Mouse (Mus musculus): ENCODE measurements at regions not wholly inside any gene's neighbourhood (a gene's known extent, or its start where the extent isn't known, plus 50 kb on each side); places are given as distances from the start of the nearest gene placed in this dataset.

GRCm38 (mm10) chr13:51899319-51900042, 53.0 kb downstream of the Gadd45g start:
- in situ Hi-C loops (cut with MboI, MseI): no loop called here

DNA sequence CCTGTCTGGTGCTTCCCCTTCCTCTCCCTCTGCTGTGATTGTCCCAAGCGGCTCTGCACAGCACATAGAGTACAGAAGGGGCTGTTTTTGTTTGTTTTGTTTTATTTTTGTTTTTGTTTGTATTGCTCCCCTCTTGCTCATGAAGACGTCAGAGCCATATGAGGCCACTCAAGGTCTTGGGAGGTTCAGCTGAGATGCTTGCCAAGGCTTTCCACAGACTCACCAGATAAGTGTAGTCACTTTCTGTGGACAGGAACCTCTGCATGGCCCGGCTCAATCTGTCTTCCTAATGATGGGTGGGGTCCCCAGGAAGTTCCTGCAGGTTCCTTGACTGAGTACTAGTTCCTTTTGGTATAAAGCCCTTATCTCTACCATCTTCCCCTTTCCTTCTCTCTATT, 53.6 kb downstream of the Gadd45g start:
- in situ Hi-C loops (cut with MboI, MseI): no loop called here

- in situ Hi-C loops (cut with MboI, MseI): no loop called here
Measured at GRCm38 (mm10) chr13:51902482-51903285, 56.2 kb downstream of the Gadd45g start.

DNA sequence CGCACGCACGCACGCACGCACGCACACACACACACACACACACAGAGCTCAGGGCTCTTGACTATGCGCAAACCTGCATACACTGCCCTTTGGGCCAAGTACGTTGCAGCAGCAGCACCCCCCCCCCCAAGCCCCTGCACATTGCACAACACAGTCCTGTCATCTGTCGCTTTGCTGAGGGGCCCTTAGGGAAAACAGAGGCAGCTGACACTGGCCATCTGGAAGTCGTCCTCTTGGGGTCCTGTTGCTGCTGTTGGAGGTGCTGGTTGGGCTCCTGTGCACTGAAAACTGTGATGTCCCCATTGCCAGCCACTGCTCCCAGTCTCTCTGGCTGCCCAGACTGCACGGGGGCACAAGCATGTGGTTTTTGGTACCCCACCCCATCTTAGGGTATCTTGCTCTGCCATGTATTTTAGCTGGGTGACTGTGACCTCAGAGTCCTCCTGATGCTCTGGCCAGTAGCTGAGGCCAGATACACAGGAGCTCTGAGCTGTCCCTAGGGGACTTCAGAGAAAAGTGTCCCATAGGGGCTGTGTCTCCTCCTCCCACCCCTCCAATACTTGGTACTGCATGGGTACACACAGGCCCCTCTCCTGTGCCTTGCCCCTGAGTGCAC, 57.0 kb downstream of the Gadd45g start:
- in situ Hi-C loops (cut with MboI, MseI): no loop called here

DNA sequence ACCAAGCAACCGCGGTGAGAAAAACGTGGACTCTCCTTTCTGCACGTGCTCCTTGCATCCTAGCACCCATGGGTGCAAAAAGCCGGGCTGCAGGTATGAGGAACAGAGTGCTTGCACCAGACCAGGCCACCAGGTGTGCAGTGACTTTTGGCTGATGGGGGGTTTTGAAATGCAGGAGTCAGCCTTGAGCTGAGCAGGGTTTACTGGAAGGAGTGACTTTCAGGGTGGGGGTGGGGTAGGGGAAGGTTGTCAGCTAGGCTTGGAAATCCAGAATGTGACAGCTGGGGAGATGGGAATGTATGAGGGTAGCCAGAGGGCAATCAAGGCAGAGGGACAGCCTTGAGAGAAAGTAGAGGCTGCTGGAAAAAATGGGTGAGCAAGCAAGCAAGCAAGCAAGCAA, 58.8 kb downstream of the Gadd45g start:
- in situ Hi-C loops (cut with MboI, MseI): no loop called here

GRCm38 (mm10) chr13:51906103-51906502, 59.6 kb downstream of the Gadd45g start:
- in situ Hi-C loops (cut with MboI, MseI): no loop called here

- in situ Hi-C loops (cut with MboI, MseI): no loop called here
Measured at GRCm38 (mm10) chr13:51908514-51908913, 62.0 kb downstream of the Gadd45g start.

DNA sequence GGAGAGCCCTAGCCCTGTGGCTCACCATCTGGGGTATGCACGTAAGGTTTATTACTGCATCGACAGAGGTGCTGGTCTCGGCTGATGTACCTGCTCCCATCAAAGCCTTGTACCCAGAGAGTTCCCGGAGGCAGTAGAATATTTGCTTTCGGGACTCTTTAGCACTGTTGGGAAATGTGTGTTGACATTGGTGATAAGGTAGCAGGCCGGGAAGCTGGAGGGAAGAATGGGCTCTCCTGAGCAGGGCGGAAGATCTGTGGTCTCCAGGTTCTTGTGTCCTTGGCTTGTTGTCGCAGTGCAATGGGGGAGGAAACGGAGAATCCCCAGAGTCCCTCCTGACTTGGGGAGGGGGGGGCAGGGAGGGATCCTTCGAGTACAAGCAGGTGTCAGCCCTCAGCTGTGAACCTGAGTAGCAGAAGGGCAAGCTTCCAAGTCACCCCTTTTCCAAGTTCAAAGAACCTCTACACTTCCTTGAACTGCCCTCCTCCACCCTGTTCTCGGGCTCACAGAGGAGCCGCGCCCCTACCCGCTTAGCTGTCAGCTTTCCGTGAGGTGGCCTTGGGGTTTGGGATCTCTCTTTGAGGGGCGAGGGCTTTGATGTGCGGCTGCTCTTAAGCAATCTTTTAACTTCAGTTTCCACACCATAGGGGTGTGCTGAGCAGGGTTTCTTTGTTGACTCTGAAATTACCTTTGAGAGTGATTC, 65.0 kb downstream of the Gadd45g start:
- in situ Hi-C loops (cut with MboI, MseI): no loop called here

DNA sequence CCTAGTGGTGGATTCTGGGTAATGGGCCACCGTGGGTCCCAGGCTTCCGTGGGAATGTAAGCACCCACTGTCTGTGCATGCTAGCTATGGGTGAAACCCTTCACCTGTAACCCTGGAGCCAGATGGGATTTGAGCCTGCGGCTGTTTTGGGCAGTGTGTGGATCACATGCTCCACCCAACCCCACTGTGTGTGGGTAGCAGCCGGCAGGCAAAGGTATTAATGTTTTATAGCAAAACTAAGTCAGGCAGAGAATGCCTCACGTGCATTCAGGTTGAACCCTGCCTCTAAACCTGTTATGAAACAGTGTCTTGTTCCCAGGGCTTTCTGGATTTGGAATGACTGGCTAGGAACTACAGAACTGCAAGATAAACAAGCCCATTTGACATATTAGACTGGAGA, 66.0 kb downstream of the Gadd45g start:
- in situ Hi-C loops (cut with MboI, MseI): no loop called here

GRCm38 (mm10) chr13:51912994-51913393, 66.5 kb downstream of the Gadd45g start:
- in situ Hi-C loops (cut with MboI, MseI): no loop called here

DNA sequence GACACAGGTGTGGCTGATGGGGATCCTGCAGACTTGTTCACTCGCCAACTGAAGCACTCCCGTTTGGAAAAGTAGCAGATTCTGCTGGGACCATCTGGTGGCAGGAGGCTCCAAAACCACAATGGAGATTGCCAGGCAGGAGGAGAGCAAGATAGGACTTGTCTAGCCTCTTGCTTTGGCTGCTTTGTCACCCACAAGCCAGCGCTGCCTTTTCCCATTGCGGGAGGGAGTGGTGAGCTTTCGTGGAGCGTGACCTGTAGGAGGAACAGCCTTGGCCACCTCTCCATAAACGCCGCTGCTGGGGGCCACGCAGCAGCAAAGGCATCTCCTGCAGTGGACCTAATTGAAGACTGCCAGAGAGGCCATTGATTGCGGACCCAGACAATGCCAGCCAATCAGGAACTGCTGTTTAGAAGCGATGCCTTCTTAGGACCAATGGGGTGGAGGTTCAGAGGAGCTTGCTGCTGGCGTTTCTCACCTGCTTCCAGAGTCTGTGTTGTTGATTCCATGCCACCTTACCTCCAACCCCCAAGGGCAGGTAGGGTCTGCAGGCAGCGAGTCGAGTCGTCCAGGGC, 70.3 kb downstream of the Gadd45g start:
- in situ Hi-C loops (cut with MboI, MseI): no loop called here

DNA sequence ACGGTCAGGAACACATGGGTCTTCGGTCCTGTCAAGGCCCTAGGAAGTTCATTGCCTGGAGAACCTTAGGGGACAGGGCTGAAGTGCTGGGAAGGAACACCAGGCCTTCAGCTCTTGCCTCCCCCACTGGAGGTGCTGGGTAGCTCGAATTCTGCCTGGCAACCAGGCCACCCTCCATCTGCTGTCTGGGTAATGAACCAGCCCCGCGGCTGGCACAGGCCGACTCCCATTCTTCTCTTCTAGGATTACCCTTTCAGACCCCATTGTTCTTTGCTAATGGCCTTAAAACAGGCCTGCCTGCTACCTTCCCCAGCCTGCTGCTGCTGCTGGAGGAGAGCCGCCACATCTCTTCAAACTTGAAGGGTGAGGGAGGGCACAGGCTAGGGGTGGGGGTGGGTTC, 71.2 kb downstream of the Gadd45g start:
- in situ Hi-C loops (cut with MboI, MseI): no loop called here

GRCm38 (mm10) chr13:51918108-51918507, 71.6 kb downstream of the Gadd45g start:
- in situ Hi-C loops (cut with MboI, MseI): no loop called here

DNA sequence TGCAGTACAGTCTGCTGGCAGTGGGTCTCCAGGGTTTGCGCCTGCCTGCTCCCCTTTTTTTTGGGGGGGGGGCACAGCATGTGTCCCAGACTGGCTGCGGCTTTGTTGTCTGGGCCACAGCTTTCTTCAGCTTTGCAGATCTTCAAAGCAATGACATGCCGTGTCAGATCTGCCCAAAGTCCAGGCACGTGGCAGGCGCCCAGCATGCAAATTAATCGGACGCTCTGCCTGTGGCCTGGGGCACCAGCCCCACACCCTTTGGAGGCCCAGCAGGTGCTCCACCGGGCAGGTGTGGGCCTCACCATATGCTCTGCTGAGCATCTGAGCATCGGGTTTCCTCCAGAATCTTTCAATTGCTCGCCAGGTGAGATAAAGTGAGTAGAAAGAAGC, 72.3 kb downstream of the Gadd45g start:
- in situ Hi-C loops (cut with MboI, MseI): no loop called here

GRCm38 (mm10) chr13:51919171-51919793, 72.8 kb downstream of the Gadd45g start:
- in situ Hi-C loops (cut with MboI, MseI): no loop called here

DNA sequence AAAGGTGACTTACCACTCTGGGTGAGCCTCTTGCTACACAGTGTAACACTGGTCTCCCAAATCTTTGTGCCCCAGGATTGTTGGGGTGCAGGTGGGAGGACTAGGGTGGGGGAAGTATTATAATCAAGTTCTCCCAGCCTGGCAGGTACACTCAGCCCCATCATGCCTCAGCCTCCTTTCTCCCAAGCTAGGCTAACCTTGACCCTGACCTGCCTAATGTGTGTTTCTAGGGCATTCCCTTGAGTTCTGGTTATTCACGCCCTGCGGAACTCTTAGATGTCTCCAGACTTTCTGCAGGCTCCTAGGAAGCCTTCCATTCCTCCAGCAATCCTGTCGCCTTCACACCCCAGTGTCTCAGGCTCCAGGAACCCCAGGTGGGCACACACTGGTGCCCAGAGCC, 73.5 kb downstream of the Gadd45g start:
- in situ Hi-C loops (cut with MboI, MseI): no loop called here

GRCm38 (mm10) chr13:51920511-51921351, 74.3 kb downstream of the Gadd45g start:
- in situ Hi-C loops (cut with MboI, MseI): no loop called here

DNA sequence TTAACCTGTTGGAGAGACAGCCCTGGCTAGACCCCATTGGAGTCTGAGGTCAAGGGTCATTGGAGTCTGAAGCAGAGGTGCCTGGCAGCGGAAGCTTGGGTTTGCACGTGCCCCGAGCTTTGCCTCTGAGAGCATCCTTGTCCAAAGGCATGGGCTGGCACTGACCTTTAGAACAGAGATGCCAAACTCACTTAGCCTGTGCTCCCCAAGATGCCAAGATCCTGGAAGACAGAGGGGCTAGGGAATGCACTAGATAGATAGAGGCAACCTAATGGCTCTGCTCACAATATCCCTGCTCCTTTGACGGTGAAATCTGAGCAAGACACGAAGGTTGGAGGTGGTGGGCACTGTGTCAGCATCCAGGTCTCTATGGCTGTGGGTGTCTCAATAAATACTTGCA, 75.1 kb downstream of the Gadd45g start:
- in situ Hi-C loops (cut with MboI, MseI): no loop called here

DNA sequence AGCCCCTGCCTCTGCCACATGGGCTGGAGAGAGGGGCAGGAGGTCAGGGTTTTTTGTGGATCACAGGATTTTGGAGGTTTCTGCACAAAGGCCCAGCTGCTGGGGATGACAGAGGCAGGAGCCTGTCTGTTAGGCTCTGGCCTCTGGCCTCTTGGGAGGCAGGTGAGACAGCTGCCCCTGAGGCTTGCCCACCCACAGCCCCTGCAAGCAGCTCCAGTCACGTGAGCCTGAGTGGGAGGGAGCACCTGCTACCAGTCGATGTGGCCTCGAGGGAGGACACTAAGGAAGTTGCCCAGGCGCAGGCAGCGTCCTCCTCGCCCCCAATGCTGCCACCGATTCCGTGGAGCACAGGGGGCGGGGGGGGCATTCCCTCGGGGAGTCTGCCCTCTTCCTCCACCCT, 80.3 kb downstream of the Gadd45g start:
- in situ Hi-C loops (cut with MboI, MseI): no loop called here

DNA sequence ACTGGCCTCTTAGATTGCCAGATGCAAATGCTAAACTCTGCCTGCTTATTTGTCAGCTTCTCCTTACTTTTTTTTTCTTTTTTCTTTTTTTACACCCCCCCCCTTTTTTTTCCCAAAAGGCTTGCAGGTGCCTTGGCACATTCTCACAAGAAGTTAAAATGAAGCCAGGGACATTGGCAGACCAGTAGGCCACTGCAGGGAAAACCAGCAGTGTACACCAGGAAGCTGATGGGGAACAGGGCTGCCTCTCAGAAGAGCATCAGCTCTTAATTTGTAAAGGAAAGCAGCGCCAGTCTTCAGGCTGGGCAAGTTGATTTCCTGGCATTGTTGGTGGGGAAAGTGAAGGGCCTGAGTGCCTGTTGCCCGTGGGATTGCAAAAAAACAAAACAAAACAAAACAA, 83.3 kb downstream of the Gadd45g start:
- in situ Hi-C loops (cut with MboI, MseI): no loop called here
